Comparison of ENCODE assay signal across 9 mouse cellular contexts in the genomic region with DNA sequence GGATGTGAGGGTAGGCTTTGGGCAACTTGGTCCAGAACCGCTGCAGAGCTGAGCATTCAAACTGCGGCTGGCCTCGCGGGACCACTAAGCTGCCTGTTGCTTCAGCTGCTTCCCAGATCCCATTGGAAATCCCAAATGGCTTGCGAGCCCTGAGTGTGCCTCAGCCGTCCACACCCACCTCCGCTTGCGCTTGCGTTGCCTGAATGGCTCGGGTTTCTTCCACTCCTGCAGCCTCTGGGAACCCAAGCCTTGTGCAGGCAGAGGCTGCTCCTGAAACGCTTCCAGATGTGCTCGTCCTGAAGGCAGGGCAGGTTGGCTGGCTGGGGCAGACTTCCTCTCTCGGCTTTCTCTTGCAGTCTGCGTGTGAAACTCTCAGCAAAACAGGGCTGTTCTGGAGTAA. TPM values are rescaled to one million over a fixed set of nuclear protein-coding genes. Genes with fewer than 3 reads are reported as not detected.
DNase-seq lines count a peak whose midpoint lies in the region; ATAC-seq lines count a peak whose summit lies in the region.
"Had no signal": no experiment of that assay in that cellular context is flagged by ENCODE, and none has a peak within 500 bp of the region (broad histone marks: within the 10 kb centered on the region; RNA-seq: fewer than 3 reads in every experiment).

TSS of gene Glt8d2 (minus strand) at position 157 of the 400 bp plus-strand sequence.

- H3K27ac ChIP-seq in forebrain, embryonic 12.5 days = no peak within 1 kb of the TSS
- peak within 1 kb of the TSS; percentile 62 for H3K27ac ChIP-seq in heart, embryonic 15.5 days
- peak within 1 kb of the TSS; percentile 63 for H3K27ac ChIP-seq in lung, embryonic 16.5 days (ENCODE audit: low read length)

- 0 out of 2 replicates have a peak, but pooled peaks cover 4% of the 10 kb centered on the region for H3K4me1 ChIP-seq in forebrain, embryonic 12.5 days
- peaks cover 17% of the 10 kb centered on the region for H3K4me1 ChIP-seq in heart, embryonic 15.5 days (replicated peaks)
- H3K4me1 ChIP-seq in lung, embryonic 16.5 days (replicated peaks; ENCODE audit: control insufficient read depth, insufficient read depth, low read length) = peaks cover 9% of the 10 kb centered on the region

- H3K4me3 ChIP-seq in forebrain, embryonic 12.5 days (replicated peaks) = no peak within 1 kb of the TSS
- peak within 1 kb of the TSS; percentile 38 for H3K4me3 ChIP-seq in heart, embryonic 15.5 days
- peak within 1 kb of the TSS; percentile 35 for H3K4me3 ChIP-seq in lung, embryonic 16.5 days (ENCODE audit: low read length)
- H3K4me3 ChIP-seq: erythroblast, embryonic 14.5 days had no signal

- H3K36me3 ChIP-seq in forebrain, embryonic 12.5 days (replicated peaks) = no peaks in the 10 kb centered on the region
- H3K36me3 ChIP-seq in heart, embryonic 15.5 days = no peaks in the 10 kb centered on the region
- no peaks in the 10 kb centered on the region for H3K36me3 ChIP-seq in lung, embryonic 16.5 days (ENCODE audit: control insufficient read depth, insufficient read depth, low read length)

- H3K4me2 ChIP-seq in forebrain, embryonic 12.5 days = peak within 1 kb of the TSS; percentile 30; the same call in 1 of the 2 replicates
- peak within 1 kb of the TSS; percentile 62 for H3K4me2 ChIP-seq in heart, embryonic 15.5 days
- peak within 1 kb of the TSS; percentile 59 for H3K4me2 ChIP-seq in lung, embryonic 16.5 days (ENCODE audit: low read depth, low read length)

- DNase-seq in adrenal gland, postnatal 25 days = peak; percentile 37
- DNase-seq in kidney, postnatal 36 days = peak; percentile 18 to 38
- peak; percentile 51 for DNase-seq in ovary, postnatal 36 days (ENCODE audit: low spot score)
- DNase-seq in spleen, postnatal 36 days (ENCODE audit: low spot score in 2 of 2) = no peak
- DNase-seq in thymus, postnatal 10 days (ENCODE audit: low spot score in 2 of 2) = no peak

- H3K9me3 ChIP-seq in forebrain, embryonic 12.5 days = no peaks in the 10 kb centered on the region
- no peaks in the 10 kb centered on the region for H3K9me3 ChIP-seq in heart, embryonic 15.5 days (replicated peaks)
- no peaks in the 10 kb centered on the region for H3K9me3 ChIP-seq in lung, embryonic 16.5 days (ENCODE audit: control insufficient read depth, low read length)

- H3K27me3 ChIP-seq in forebrain, embryonic 12.5 days = 0 out of 2 replicates have a peak, but pooled peaks cover 2% of the 10 kb centered on the region
- peaks cover 3% of the 10 kb centered on the region; the same call in 1 of the 2 replicates for H3K27me3 ChIP-seq in heart, embryonic 15.5 days
- 0 out of 2 replicates have a peak, but pooled peaks cover 2% of the 10 kb centered on the region for H3K27me3 ChIP-seq in lung, embryonic 16.5 days (ENCODE audit: control insufficient read depth, insufficient read depth, low read depth, low read length)

- WGBS in forebrain, embryonic 12.5 days = 8% methylated on average over 14 of the region's 14 CpGs
- 4% methylated on average over 14 of the region's 14 CpGs for WGBS in heart, embryonic 15.5 days
- 2% methylated on average over 14 of the region's 14 CpGs for WGBS in lung, embryonic 16.5 days

- 0 out of 2 replicates have a peak within 1 kb of the TSS, but pooled peaks have one; percentile 8 for H3K9ac ChIP-seq in forebrain, embryonic 12.5 days
- peak within 1 kb of the TSS; percentile 44; the same call in 1 of the 2 replicates for H3K9ac ChIP-seq in heart, embryonic 15.5 days
- H3K9ac ChIP-seq in lung, embryonic 16.5 days (ENCODE audit: low read length) = peak within 1 kb of the TSS; percentile 58

- ATAC-seq in forebrain, embryonic 12.5 days (ENCODE audit: low FRiP score) = no peak
- peak; percentile 67; the same call in 1 of the 2 replicates for ATAC-seq in heart, embryonic 15.5 days (replicated peaks; ENCODE audit: insufficient number of reproducible peaks, insufficient read depth, low FRiP score, low read depth)
- peak; percentile 88 for ATAC-seq in lung, embryonic 16.5 days (ENCODE audit: low read depth)

RNA-seq across cellular contexts. Expression of gene Glt8d2, which starts in this region (rescaled TPM):
- total RNA-seq in adrenal gland, postnatal 25 days (2021) = 1.4 and 1.8 TPM in 2 replicates
- polyA plus RNA-seq in forebrain, embryonic 12.5 days (2016; fragmentation: Nextera tagmentation; extraction: Ambion mirVana) = 2.8 and 2.9 TPM in 2 replicates
- 3.8 and 4.6 TPM in 2 replicates for polyA plus RNA-seq in heart, embryonic 15.5 days (2015; fragmentation: Nextera tagmentation; extraction: Ambion mirVana)
- polyA plus RNA-seq in lung, embryonic 16.5 days (2015; fragmentation: Nextera tagmentation; extraction: Ambion mirVana) = 4.3 TPM in 2 replicates
- polyA plus RNA-seq: erythroblast, embryonic 14.5 days had no signal

Comparison
In these comparisons a context has a peak if more than half of its experiments do, and no peak if none do; other contexts are left out.
1. DNase-seq: peak in adrenal gland, postnatal 25 days (single experiment), kidney, postnatal 36 days (2 of 2) and ovary, postnatal 36 days (single experiment); none in spleen, postnatal 36 days (0 of 2) and thymus, postnatal 10 days (0 of 2).
2. H3K9ac ChIP-seq: peak in every context shown above with its lines; median percentile 58 in lung, embryonic 16.5 days; 44 in heart, embryonic 15.5 days; 8 in forebrain, embryonic 12.5 days.
3. Peak in every context shown above with its lines, with median percentiles within 50 percentile points of each other: H3K4me2 ChIP-seq.